Mouse (Mus musculus) embryonic facial prominence, embryonic 10.5 days (tissue): ENCODE results near the gene Smyd5. TPM values are rescaled to one million over a fixed set of nuclear protein-coding genes. Genes with fewer than 3 reads are reported as not detected.
A peak's percentile ranks its signal among the peaks of the same experiment; 100 is the strongest.
"Not testable (repeated sequence)": the region's sequence is repeated elsewhere in the genome, so short reads cannot be mapped to it uniquely, and the experiment has no call there.

Experiments used
- DNase-seq: peaks from one replicate; pipeline ENCODE4 v3.0.0-alpha.2; 2017; ENCODE audit warnings: low spot score
- H3K27ac ChIP-seq: fragments of 300-500 bp; sonication (generic); replicated peaks from 2 replicates; pipeline ENCODE4 v1.5.1; 2016; ENCODE audit warnings: mild to moderate bottlenecking
- H3K27me3 ChIP-seq: fragments of 300-500 bp; sonication (generic); replicated peaks from 2 replicates; pipeline ENCODE4 v1.6.1; 2016; ENCODE audit warnings: low read depth, mild to moderate bottlenecking; ENCODE audit not compliant: poor library complexity, severe bottlenecking
- H3K36me3 ChIP-seq: fragments of 300-500 bp; sonication (generic); replicated peaks from 2 replicates; pipeline ENCODE4 v1.6.1; 2016; ENCODE audit warnings: mild to moderate bottlenecking, moderate library complexity
- H3K4me1 ChIP-seq: fragments of 300-500 bp; sonication (generic); 2 replicates; pipeline ENCODE4 v1.6.1; 2016
- H3K4me3 ChIP-seq: fragments of 300-500 bp; sonication (generic); 2 replicates; pipeline ENCODE4 v1.5.1; 2016; ENCODE audit warnings: mild to moderate bottlenecking, moderate library complexity
- H3K9me3 ChIP-seq: fragments of 300-500 bp; sonication (generic); 2 replicates; pipeline ENCODE4 v1.6.1; 2016; ENCODE audit warnings: mild to moderate bottlenecking
- WGBS: fragments of 180-500 bp; shearing (Covaris S2); methylation state at CpG from one replicate; pipeline ENCODE4 v1.1.7; 2016; 5-methylcytosine and 5-hydroxymethylcytosine counted together
- polyA plus RNA-seq: library from polyadenylated mRNA; unstranded; fragments of >200 nt; fragmentation: Nextera tagmentation; extraction: Ambion mirVana; gene quantifications from 2 replicates; pipeline ENCODE4 v1.2.1, GENCODE M21; 2016

Smyd5 gene
- polyA plus RNA-seq, 1 experiment from 2014 or later: 87.6 TPM

DNA sequence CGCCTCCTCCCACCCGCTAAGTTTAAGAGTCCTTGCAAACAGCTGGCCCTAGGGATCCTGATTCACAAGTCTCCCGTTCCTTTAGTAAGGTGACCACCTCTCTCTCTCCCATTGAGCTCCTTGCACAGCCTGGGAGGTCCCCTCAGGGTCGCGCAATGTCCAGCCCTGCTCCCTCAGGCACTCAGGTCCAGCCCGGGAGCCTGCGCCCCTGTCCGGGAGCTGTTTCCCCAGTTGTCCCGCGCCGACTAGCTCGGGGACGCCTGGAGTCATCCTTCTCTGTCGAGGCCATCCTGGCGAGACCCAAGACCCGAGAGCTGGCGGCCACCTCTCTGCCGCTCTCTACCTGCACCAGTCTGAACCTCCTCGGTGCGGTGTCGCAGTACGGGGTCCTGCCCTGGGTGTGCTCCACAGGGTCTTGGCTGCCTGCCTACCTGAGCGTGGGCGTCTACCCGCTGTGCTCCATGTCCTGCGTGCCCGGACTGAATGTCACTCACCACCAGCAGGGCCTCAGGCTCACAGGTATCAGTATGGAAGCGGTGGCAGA, 7.9 kb upstream of the Smyd5 start, which contains the start of gene Noto:
Gene Noto, plus strand, starts transcription at position 51 of the 544 bp plus-strand sequence.
- DNase-seq: peak; percentile 22
- Histone ChIP-seq H3K27ac (no peak within 1 kb of the TSS), H3K36me3 (no peaks in the 10 kb centered on the region), H3K27me3 (peaks cover 61% of the 10 kb centered on the region), H3K4me1 (peaks cover 10% of the 10 kb centered on the region), H3K4me3 (peak within 1 kb of the TSS; percentile 35), H3K9me3 (no peaks in the 10 kb centered on the region)
- WGBS: 11% methylated on average over 28 of the region's 28 CpGs

DNA sequence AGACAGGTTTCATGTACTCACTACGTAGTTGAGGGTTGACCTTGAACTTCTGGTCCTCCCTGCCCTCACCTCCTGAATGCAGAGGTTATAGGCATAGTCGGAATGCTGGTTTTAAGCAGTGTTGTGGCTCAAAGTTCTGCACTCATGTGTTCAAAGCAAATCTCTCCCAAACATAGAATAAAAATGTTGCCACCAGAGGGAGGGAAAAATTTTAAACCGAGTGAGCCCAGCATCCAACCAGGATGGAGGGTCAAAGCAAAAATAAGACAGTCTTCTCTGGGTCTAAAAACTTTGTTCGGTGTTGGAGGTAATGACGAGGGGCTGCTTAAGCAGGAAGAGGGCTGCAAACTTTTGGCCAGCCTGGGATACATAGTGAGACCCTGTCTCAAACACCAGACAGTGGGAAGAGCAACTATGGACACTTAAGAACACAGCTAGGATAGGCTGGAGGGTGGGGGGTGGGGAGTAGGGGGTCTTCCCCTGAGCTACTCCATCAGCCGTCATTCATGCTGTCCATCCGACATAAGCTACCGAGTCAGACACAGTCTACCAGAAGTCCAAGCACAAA, 431 bp upstream of the Smyd5 start:
- Histone ChIP-seq H3K4me1 (peaks cover 18% of the 10 kb centered on the region), H3K9me3 (no peaks in the 10 kb centered on the region), H3K36me3 (no peaks in the 10 kb centered on the region), H3K4me3 (peak overlapping the region; percentile 97), H3K27ac (peak overlapping the region; percentile 90), H3K27me3 (peaks cover 12% of the 10 kb centered on the region)
- WGBS: 47% methylated on average over 8 of the region's 8 CpGs
- no peak for DNase-seq

DNA sequence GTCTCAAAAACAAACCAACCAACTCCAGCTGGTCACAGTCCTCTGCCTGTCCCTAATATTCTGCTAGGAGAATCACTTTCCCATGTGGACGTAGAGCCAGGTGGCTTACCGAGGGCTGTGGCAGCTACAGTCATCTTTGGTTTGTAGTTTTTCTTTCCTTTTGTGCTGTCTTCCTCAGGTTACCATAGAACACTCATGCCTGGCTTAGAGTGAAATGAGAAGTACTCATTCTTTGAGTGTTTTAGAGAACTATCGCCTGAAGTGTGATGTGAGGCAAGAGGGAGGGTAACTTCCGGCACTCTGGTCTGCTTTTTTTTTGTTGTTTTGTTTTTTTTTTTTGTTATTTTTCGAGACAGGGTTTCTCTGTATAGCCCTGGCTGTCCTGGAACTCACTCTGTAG, 2.1 kb downstream of the Smyd5 start:
- H3K27ac ChIP-seq: no peak overlapping the region
- no peaks in the 10 kb centered on the region for H3K27me3 ChIP-seq
- DNase-seq: no peak
- H3K4me1 ChIP-seq: peaks cover 18% of the 10 kb centered on the region
- H3K36me3 ChIP-seq: peaks cover 13% of the 10 kb centered on the region
- H3K4me3 ChIP-seq: no peak overlapping the region
- 93% methylated on average over 5 of the region's 5 CpGs for WGBS
- H3K9me3 ChIP-seq: no peaks in the 10 kb centered on the region

GRCm38 (mm10) chr6:85436204-85436603, 4.4 kb downstream of the Smyd5 start:
- H3K4me3 ChIP-seq: no peak overlapping the region
- H3K36me3 ChIP-seq: peaks cover 36% of the 10 kb centered on the region
- 93% methylated on average over 1 of the region's 1 CpGs for WGBS
- peaks cover 18% of the 10 kb centered on the region for H3K4me1 ChIP-seq
- no peaks in the 10 kb centered on the region for H3K27me3 ChIP-seq
- no peaks in the 10 kb centered on the region for H3K9me3 ChIP-seq
- no peak for DNase-seq
- no peak overlapping the region for H3K27ac ChIP-seq

DNA sequence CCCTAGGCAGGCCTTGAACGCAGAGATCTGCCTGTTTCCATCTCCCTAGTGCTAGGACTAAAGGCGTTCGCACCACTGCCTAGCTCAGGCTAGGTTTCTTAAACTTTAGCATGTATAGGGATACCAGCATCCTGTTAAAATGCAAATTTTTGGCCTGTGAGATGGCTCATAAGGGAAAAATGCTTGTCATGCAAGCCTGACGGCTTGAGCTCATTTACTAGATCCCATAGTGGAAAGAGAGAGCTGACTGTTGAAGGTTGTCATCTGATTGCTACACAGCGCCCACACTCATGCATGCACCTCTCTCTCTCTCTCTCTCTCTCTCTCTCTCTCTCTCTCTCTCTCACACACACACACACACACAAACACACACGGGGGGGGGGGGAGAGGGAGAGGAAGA, 4.8 kb downstream of the Smyd5 start:
- H3K4me3 ChIP-seq: no peak overlapping the region
- no peaks in the 10 kb centered on the region for H3K9me3 ChIP-seq
- 91% methylated on average over 5 of the region's 6 CpGs for WGBS
- peaks cover 40% of the 10 kb centered on the region for H3K36me3 ChIP-seq
- H3K4me1 ChIP-seq: peaks cover 18% of the 10 kb centered on the region
- DNase-seq: no peak
- H3K27me3 ChIP-seq: no peaks in the 10 kb centered on the region
- H3K27ac ChIP-seq: no peak overlapping the region

DNA sequence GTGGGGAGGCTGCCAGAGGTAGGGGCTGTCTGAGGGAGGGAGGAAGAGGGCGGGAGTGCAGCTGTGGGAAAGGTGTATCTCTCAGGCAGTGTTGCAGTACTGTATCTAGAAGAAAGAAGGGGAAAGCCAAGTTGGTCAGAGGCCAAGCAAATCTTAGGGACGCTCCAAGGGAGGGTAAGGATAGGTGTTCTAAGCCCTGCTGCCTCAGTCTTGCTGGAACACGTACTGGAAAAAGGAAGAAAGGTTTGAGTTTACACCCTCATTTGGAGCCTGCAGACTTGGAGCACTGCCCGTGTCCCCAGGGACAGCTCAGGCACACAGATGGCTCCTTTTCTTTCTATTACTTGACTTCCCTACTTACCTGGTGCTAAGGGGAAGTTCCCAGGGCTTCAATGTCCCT, 9.4 kb downstream of the Smyd5 start:
- Histone ChIP-seq H3K27ac (no peak overlapping the region), H3K9me3 (no peaks in the 10 kb centered on the region), H3K36me3 (peaks cover 85% of the 10 kb centered on the region), H3K4me1 (no peaks in the 10 kb centered on the region), H3K27me3 (no peaks in the 10 kb centered on the region), H3K4me3 (no peak overlapping the region)
- 89% methylated on average over 4 of the region's 4 CpGs for WGBS
- no peak for DNase-seq

- Histone ChIP-seq H3K4me3 (no peak overlapping the region), H3K27ac (no peak overlapping the region), H3K27me3 (no peaks in the 10 kb centered on the region), H3K36me3 (peaks cover 91% of the 10 kb centered on the region), H3K9me3 (no peaks in the 10 kb centered on the region), H3K4me1 (no peaks in the 10 kb centered on the region)
- 90% methylated on average over 3 of the region's 3 CpGs for WGBS
- DNase-seq: no peak
Measured at GRCm38 (mm10) chr6:85443488-85444233, 11.9 kb downstream of the Smyd5 start.

DNA sequence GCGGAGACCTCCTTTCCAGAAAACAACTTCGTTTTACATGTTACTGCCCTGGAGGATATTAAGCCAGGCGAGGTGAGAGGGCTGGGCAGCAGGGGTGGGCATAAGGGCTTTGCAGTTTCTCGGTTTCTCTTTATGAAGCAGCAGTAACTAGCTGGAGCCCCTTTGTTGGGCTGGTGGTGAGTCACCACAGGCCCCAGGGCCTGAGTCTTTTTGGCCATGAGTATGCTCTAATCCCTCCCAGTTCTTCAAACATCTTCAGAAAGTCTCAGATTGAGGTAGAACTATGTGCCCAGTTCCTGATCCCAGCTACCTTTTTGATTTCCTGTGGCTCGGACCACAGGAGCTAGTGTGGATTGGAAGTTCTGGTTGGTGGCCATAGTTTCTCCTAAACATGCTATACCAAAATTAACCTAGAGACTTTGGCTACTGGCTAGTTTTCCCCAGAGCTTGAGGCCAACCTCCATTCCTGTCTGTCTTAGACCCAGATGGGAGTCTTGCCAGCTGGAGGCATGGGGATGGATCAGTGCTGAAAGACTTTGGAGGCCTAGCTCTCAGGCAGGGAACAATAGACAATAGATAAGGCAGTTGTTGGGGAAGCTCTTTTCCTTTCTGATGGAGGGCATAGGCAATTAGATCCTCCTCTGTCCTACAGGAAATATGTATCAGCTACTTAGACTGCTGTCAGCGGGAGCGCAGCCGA, 12.6 kb downstream of the Smyd5 start:
- 89% methylated on average over 8 of the region's 8 CpGs for WGBS
- peaks cover 83% of the 10 kb centered on the region for H3K36me3 ChIP-seq

DNA sequence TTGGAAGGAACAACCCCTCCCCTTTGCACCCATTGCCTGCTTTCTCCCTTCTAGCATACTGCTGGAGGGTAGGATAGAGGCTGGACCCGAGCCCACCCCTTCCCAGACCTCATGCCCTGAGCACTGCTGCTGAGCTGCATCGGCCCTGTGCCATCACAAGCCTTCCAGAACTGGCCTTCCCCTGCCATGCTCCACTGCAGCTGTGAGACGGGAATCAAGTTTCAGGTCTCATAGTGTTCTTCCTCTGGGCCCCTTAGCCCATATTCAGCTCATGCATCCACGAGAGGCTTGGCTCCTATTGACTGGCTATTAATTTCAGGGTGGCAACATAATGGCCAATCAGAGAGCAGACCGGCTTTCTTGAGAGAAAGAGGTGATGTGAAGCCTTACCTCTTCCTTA, 13.5 kb downstream of the Smyd5 start:
- Histone ChIP-seq H3K9me3 (no peaks in the 10 kb centered on the region), H3K27ac (no peak overlapping the region), H3K36me3 (peaks cover 74% of the 10 kb centered on the region), H3K27me3 (no peaks in the 10 kb centered on the region), H3K4me3 (no peak overlapping the region), H3K4me1 (no peaks in the 10 kb centered on the region)
- WGBS: 83% methylated on average over 5 of the region's 5 CpGs
- DNase-seq: no peak

More for the DNA sequence above, 12.6 kb downstream of the Smyd5 start:
- DNase-seq: no peak
- Histone ChIP-seq H3K4me1 (no peaks in the 10 kb centered on the region), H3K27me3 (no peaks in the 10 kb centered on the region), H3K4me3 (no peak overlapping the region), H3K27ac (no peak overlapping the region), H3K9me3 (no peaks in the 10 kb centered on the region)

DNA sequence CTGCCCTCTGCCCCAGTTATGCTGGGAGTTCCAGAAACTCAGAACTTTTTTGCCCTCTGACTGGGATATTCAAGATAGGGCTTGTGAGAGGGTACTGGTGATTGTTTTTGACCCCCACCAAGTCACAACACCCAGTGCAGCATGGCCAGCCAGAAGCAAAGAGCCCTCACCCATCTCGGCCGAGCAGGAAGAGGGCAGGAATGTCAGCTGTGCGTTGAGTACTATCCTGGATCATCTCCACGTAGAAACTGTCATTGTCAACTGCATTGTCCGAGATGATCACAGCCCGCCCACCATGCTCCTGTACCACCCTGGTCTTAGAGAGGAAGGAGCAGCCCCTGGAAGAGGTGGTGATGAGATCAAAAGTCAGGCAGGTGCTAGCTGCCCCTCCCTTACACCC, 15.6 kb downstream of the Smyd5 start:
- Histone ChIP-seq H3K9me3 (no peaks in the 10 kb centered on the region), H3K4me3 (no peak overlapping the region), H3K4me1 (peaks cover 6% of the 10 kb centered on the region), H3K27me3 (no peaks in the 10 kb centered on the region), H3K27ac (no peak overlapping the region), H3K36me3 (peaks cover 54% of the 10 kb centered on the region)
- DNase-seq: no peak
- WGBS: 91% methylated on average over 6 of the region's 6 CpGs

DNA sequence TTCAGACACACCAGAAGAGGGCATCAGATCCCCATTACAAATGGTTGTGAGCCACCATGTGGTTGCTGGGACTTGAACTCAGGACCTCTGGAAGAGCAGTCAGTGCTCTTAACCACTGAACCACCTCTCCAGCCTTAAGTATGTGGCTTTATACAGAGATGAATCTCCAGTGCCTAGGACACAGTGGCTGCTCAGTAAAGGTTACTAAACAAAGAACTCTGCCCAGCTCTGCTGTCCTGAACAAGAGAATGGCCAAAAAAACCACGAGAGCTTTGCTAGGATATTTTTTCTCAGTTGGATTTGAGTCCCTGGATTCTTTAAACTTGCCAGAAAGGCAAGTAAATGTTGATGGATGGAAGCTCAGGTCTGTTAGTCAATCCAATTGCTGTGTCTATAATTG, 18.4 kb downstream of the Smyd5 start:
- WGBS: 62% methylated on average over 1 of the region's 1 CpGs
- H3K27ac ChIP-seq, H3K9me3 ChIP-seq, DNase-seq, H3K27me3 ChIP-seq: not testable (repeated sequence)
- Histone ChIP-seq H3K36me3 (peaks cover 31% of the 10 kb centered on the region), H3K4me3 (peak overlapping the region; percentile 79), H3K4me1 (peaks cover 32% of the 10 kb centered on the region)

- peak; percentile 98 for DNase-seq
Measured at GRCm38 (mm10) chr6:85450697-85451663, 19.2 kb downstream of the Smyd5 start, which contains the start of gene Cct7. TSS of gene Cct7 (plus strand) at chr6:85451514.

More at GRCm38 (mm10) chr6:85450697-85451663, 19.2 kb downstream of the Smyd5 start, which contains the start of gene Cct7:
- H3K4me3 ChIP-seq: peak within 1 kb of the TSS; percentile 79
- no peaks in the 10 kb centered on the region for H3K9me3 ChIP-seq
- WGBS: 3% methylated on average over 96 of the region's 96 CpGs
- H3K36me3 ChIP-seq: peaks cover 25% of the 10 kb centered on the region
- peak within 1 kb of the TSS; percentile 96 for H3K27ac ChIP-seq
- peaks cover 37% of the 10 kb centered on the region for H3K4me1 ChIP-seq
- H3K27me3 ChIP-seq: no peaks in the 10 kb centered on the region
